Mouse (Mus musculus) gastrocnemius, adult 2 months (tissue): ENCODE results near the gene F13a1. TPM values are rescaled to one million over a fixed set of nuclear protein-coding genes. Genes with fewer than 3 reads are reported as not detected.

Source experiments
- DNase-seq: peaks from one replicate; pipeline ENCODE4 v3.0.0; 2022
- H3K27ac ChIP-seq: fragments of 200-600 bp; 2 replicates; pipeline ENCODE4 v1.8.1; 2022; ENCODE audit warnings: mild to moderate bottlenecking
- H3K4me3 ChIP-seq: fragments of 200-600 bp; 2 replicates; pipeline ENCODE4 v1.8.1; 2022; ENCODE audit warnings: mild to moderate bottlenecking, moderate library complexity
- CTCF ChIP-seq: fragments of 200-600 bp; IDR thresholded peaks from 2 replicates; pipeline ENCODE4 v1.8.1; 2022; ENCODE audit warnings: antibody characterized with exemption, mild to moderate bottlenecking, moderate library complexity
- intact Hi-C: fragments of 180-260 bp; cut with DNase I; formaldehyde crosslinking; loops from one replicate; pipeline ENCODE4 v1.15.1; 2025
- long read RNA-seq, 2 experiments: library from polyadenylated mRNA; stranded (forward); transcript quantifications; one replicate each; pipeline ENCODE4 v2.0.0; 2021
- total RNA-seq, 2 experiments: library from RNA; stranded (reverse); gene quantifications; 2 replicates each; pipeline ENCODE4 v1.2.3; 2021

The F13a1 gene
- total RNA-seq, result 10 to 100 TPM in 1 of 2 experiments, 1 to 10 TPM in 1; 6.9 to 11.2 TPM
- long read RNA-seq, experiment 1, transcript F13a1-201 (15 exons, 3,952 nt), result major isoform, 15 of 16 reads
- long read RNA-seq, experiment 1, partial matches to known transcripts, result 0 of 16 reads
- long read RNA-seq, experiment 1, other reads (novel, unspliced or antisense), result 1 of 16 reads
- long read RNA-seq, experiment 2, partial matches to known transcripts, result 0 of 3 reads
- long read RNA-seq, experiment 2, other reads (novel, unspliced or antisense), result 0 of 3 reads

- no peak for TF ChIP-seq CTCF
- Histone ChIP-seq H3K27ac (no peak within 1 kb of the TSS), H3K4me3 (peak within 1 kb of the TSS; percentile 26)
- intact Hi-C loops, result no loop called here
- DNase-seq, result no peak
These were observed at the start of gene F13a1 for GRCm38 (mm10) chr13:37050126-37050525. Gene F13a1, minus strand, starts transcription at chr13:37050244.

- intact Hi-C loops, result no loop called here
- TF ChIP-seq CTCF, result no peak
- DNase-seq, result no peak
- no peak overlapping the region for H3K27ac ChIP-seq
- H3K4me3 ChIP-seq, result no peak overlapping the region
These were observed 41.6 kb upstream of the F13a1 start for GRCm38 (mm10) chr13:37091620-37092019.

- H3K27ac ChIP-seq, result no peak overlapping the region
- no peak for DNase-seq
- no peak overlapping the region for H3K4me3 ChIP-seq
- intact Hi-C loops, result no loop called here
- TF ChIP-seq CTCF, result no peak
These were observed 39.1 kb upstream of the F13a1 start for GRCm38 (mm10) chr13:37089104-37089503.

- DNase-seq, result no peak
- Histone ChIP-seq H3K4me3 (no peak overlapping the region), H3K27ac (no peak overlapping the region)
- intact Hi-C loops, result no loop called here
- TF ChIP-seq CTCF, result no peak
These were observed 31.6 kb upstream of the F13a1 start for GRCm38 (mm10) chr13:37081506-37082241.

GRCm38 (mm10) chr13:37071390-37071789 is 21.3 kb upstream of the F13a1 start:
- Histone ChIP-seq H3K27ac (no peak overlapping the region), H3K4me3 (no peak overlapping the region)
- intact Hi-C loops, result no loop called here
- no peak for DNase-seq
- no peak for TF ChIP-seq CTCF

GRCm38 (mm10) chr13:37070824-37071223 is 20.8 kb upstream of the F13a1 start:
- no peak overlapping the region for H3K4me3 ChIP-seq
- TF ChIP-seq CTCF, result no peak
- H3K27ac ChIP-seq, result no peak overlapping the region
- intact Hi-C loops, result no loop called here
- DNase-seq, result no peak

GRCm38 (mm10) chr13:37060810-37061209 is 10.8 kb upstream of the F13a1 start:
- TF ChIP-seq CTCF, result no peak
- no peak for DNase-seq
- Histone ChIP-seq H3K27ac (no peak overlapping the region), H3K4me3 (no peak overlapping the region)
- intact Hi-C loops, result no loop called here

GRCm38 (mm10) chr13:37056662-37057061 is 6.6 kb upstream of the F13a1 start:
- no peak overlapping the region for H3K27ac ChIP-seq
- TF ChIP-seq CTCF, result no peak
- H3K4me3 ChIP-seq, result no peak overlapping the region
- intact Hi-C loops, result no loop called here
- DNase-seq, result peak; percentile 30

- no peak for DNase-seq
- no peak for TF ChIP-seq CTCF
- no peak overlapping the region for H3K27ac ChIP-seq
- peak overlapping the region; percentile 26 for H3K4me3 ChIP-seq
- intact Hi-C loops, result no loop called here
These were observed 413 bp downstream of the F13a1 start for GRCm38 (mm10) chr13:37049631-37050030.

- TF ChIP-seq CTCF, result no peak
- peak; percentile 22 for DNase-seq
- H3K4me3 ChIP-seq, result peak overlapping the region; percentile 50
- intact Hi-C loops, result no loop called here
- H3K27ac ChIP-seq, result peak overlapping the region; percentile 64
These were observed 1.0 kb downstream of the F13a1 start for GRCm38 (mm10) chr13:37049018-37049417.

GRCm38 (mm10) chr13:37045005-37045404 is 5.0 kb downstream of the F13a1 start:
- peak; percentile 27 for DNase-seq
- TF ChIP-seq CTCF, result peak; percentile 47

GRCm38 (mm10) chr13:37034745-37035144 is 15.3 kb downstream of the F13a1 start:
- intact Hi-C loops, result no loop called here

More at GRCm38 (mm10) chr13:37045005-37045404, 5.0 kb downstream of the F13a1 start:
- Histone ChIP-seq H3K4me3 (no peak overlapping the region), H3K27ac (no peak overlapping the region)
- intact Hi-C loops, result no loop called here

GRCm38 (mm10) chr13:37025996-37026579 is 24.0 kb downstream of the F13a1 start:
- intact Hi-C loops, result no loop called here
- Histone ChIP-seq H3K4me3 (no peak overlapping the region), H3K27ac (no peak overlapping the region)
- TF ChIP-seq CTCF, result no peak
- no peak for DNase-seq

More at GRCm38 (mm10) chr13:37034745-37035144, 15.3 kb downstream of the F13a1 start:
- Histone ChIP-seq H3K4me3 (no peak overlapping the region), H3K27ac (no peak overlapping the region)
- DNase-seq, result no peak
- no peak for TF ChIP-seq CTCF
